Mouse (Mus musculus) cerebellum, adult 2 months (tissue): ENCODE data around the gene Ufc1. TPM values are rescaled to one million over a fixed set of nuclear protein-coding genes. Genes with fewer than 3 reads are reported as not detected.

Experiments
- DNase-seq, 2 experiments: peaks; one replicate each; pipeline ENCODE4 v3.0.0; 2021
- H3K27ac ChIP-seq: fragments of 200-500 bp; 2 replicates; pipeline ENCODE4 v1.5.1; 2012; ENCODE audit warnings: low read length, control low read depth, inconsistent platforms; ENCODE audit not compliant: insufficient read depth
- H3K27me3 ChIP-seq: fragments of 200-500 bp; 2 replicates; pipeline ENCODE4 v1.6.1; 2012; ENCODE audit warnings: inconsistent platforms, mild to moderate bottlenecking, low read length, moderate library complexity; ENCODE audit not compliant: control insufficient read depth, insufficient read depth
- H3K4me1 ChIP-seq: fragments of 200-500 bp; 2 replicates; pipeline ENCODE4 v1.6.1; 2011; ENCODE audit warnings: low read length; ENCODE audit not compliant: control insufficient read depth, insufficient read depth
- H3K4me3 ChIP-seq: fragments of 200-500 bp; replicated peaks from 2 replicates; pipeline ENCODE3; 2011; ENCODE audit warnings: mild to moderate bottlenecking, low read depth, low read length, control low read depth; ENCODE audit not compliant: insufficient read depth
- CTCF ChIP-seq: fragments of 200-500 bp; IDR thresholded peaks from 2 replicates; pipeline ENCODE4 v1.5.1; 2011; ENCODE audit warnings: low read depth, mild to moderate bottlenecking, control low read depth, low read length, moderate library complexity, borderline replicate concordance; ENCODE audit not compliant: insufficient read depth
- POLR2A ChIP-seq: fragments of 200-500 bp; IDR thresholded peaks from 2 replicates; pipeline ENCODE4 v1.6.1; 2011; ENCODE audit warnings: low read length, control low read depth, borderline replicate concordance; ENCODE audit not compliant: insufficient read depth
- WGBS: fragments of 180-500 bp; shearing (Covaris S2); methylation state at CpG from one replicate; pipeline ENCODE4 v1.1.7; 2018; 5-methylcytosine and 5-hydroxymethylcytosine counted together
- polyA plus RNA-seq: library from polyadenylated mRNA; depleted of rRNA; stranded (reverse); fragments of >200 nt; gene quantifications from 2 replicates; pipeline ENCODE4 v1.2.3, GENCODE M21; 2012; rRNA removed

Ufc1 gene
- polyA plus RNA-seq: 96.4 and 109 TPM in 2 replicates

DNA sequence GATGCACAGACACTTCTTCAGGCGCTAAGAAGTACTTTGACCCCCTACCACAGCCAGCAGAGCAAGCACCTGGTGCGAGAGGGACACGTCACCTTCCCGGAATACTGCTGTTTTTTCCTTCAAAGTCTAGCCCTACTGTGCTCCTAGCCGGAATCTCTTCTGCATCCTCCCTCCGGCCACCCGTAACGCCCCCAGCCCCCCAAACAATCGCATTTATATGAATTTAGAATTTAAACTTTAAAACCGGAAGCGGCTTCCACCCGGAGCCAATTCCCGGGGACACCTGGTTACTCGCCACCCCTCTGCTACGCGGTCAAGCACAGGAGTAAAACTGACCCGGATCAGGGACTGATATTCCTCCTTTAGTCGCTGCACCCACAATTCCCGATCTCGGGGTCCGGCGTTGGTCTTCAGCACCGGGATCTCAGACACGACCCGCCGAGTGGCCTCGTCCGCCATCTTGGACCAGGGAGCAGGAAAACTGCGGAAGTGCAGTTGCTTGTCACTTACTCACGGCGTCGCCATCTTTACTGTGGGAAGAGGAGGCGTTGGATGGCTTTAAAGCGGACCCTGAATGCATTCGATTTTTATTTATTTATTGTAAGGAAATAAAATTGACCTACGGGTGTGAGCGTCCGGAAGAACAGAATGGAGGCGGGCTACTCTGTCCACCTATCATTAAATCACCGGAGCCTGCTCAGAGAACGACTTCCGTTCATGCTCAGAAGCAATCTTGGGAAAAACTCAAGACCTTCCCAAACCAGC is at the start of gene Ufc1:
Gene Ufc1, minus strand, starts transcription at position 727 of the 765 bp plus-strand sequence.
- under 1% methylated on average over 42 of the region's 42 CpGs for WGBS
- no peak; the same call in 1 of the 2 replicates for TF ChIP-seq CTCF
- peak; percentile 33; the same call in 1 of the 2 replicates for TF ChIP-seq POLR2A
- peak; percentile 91 to 92 for DNase-seq
- Histone ChIP-seq H3K27me3 (no peaks in the 10 kb centered on the region), H3K4me3 (peak within 1 kb of the TSS; percentile 94), H3K4me1 (no peaks in the 10 kb centered on the region), H3K27ac (peak within 1 kb of the TSS; percentile 97)

DNA sequence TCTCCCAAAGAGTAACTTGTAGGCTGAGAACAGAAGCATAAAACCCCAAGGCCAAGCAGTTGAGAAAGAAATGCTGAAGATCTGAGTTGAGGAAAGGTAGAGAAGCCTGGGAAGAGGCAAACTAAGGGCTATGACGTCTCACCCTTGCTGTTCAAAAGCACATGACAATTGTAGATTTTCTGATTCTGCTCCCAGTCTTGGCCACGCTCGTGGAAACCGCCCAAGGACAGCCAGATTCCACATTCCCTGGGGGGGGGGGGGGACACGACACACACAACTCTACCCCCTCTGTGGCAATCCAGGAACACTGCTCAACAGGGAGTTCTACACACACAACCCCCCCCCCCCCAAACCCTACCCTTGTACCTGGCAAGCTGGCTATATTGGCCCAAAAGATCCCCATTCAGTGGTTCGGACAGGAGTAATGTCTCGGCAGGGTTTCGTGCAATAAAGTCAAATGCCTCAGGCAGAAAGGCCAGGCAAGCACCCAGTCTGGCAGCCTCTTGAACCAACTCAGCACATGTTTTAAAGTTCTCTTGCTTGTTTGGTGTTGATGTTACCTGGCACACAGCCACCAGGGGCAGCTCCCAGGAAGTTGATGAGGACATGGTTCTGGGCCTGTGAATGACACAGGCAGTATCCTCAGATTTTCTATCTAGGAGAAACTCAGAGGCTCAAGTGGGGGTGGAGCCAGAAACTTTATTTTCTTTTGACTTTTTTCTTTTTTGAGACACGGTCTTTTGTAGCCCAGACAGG is 49.3 kb upstream of the Ufc1 start:
- H3K27me3 ChIP-seq: no peaks in the 10 kb centered on the region
- peaks cover 4% of the 10 kb centered on the region; the same call in 1 of the 2 replicates for H3K4me1 ChIP-seq
- WGBS: 48% methylated on average over 9 of the region's 9 CpGs
- H3K27ac ChIP-seq: no peak overlapping the region
- no peak overlapping the region for H3K4me3 ChIP-seq
- peak; percentile 34 to 39 for DNase-seq
- TF ChIP-seq CTCF (no peak), POLR2A (no peak)

DNA sequence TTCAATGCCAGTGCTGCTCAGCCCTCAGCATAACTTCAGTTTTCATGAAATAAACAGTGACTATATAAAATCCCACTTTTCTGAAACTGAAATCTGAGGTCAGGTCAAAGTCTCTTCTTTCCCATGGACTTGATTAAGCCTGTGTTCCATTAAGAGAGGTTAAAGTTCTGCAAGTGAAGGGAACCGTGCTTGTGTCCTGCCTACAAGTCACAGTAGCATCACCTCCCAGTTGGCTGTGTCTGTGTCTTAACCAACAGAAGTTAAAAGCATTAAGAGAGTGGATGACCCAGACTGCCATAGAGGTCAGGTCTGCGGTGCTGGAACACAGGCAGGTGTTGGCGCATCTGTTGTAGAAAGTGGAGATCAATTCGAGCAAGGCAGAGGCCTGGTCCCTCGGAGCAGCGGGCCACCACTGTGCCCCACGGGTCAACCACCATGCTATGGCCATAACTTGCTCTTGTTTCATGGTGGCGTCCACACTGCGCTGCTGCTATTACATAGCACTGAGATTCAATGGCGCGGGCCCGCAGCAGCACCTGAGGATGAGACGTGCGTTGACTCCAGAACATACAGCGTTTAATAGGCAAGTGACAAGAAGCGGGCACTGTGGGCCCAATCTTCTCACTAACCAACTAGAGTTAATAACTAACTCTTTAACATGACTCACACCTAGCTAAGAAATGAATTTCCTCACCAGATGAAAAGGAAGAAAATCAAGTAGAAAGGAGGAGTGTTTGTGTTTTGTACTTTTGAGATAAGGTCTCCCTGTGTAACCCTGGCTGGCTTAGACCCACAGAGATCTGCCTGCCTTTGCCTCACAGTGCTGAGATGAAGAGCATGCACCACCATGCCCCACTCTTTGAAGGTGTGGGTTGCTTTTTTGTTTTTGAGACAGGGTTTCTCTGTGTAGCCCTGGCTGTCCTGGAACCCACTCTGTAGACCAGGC is 47.7 kb upstream of the Ufc1 start:
- TF ChIP-seq POLR2A: no peak
- no peak for TF ChIP-seq CTCF
- DNase-seq: no peak
- Histone ChIP-seq H3K27me3 (no peaks in the 10 kb centered on the region), H3K4me1 (no peaks in the 10 kb centered on the region), H3K4me3 (no peak overlapping the region), H3K27ac (no peak overlapping the region)
- whole genome bisulfite sequencing: 94% methylated on average over 16 of the region's 16 CpGs

DNA sequence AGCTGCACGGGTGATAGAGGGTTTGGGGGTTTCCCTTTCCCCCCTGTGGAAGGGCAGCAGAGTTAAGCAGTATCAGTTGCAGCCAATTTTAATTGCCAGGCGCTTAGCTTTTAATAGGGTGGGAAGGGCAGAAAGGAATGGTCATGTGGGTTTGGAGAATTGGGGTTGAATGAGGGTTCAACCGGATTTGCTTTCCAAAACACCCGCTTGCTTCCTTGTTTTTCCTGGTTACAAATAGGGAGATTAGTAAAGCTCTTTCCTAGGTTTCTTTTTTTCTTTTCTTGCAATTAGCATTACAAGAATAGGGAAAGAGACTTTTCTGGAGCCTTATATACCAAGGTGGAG is 35.4 kb upstream of the Ufc1 start:
- WGBS: 0% methylated on average over 4 of the region's 4 CpGs
- no peak for TF ChIP-seq CTCF
- no peak for TF ChIP-seq POLR2A
- H3K27me3 ChIP-seq: no peaks in the 10 kb centered on the region
- H3K4me1 ChIP-seq: peaks cover 15% of the 10 kb centered on the region
- peak overlapping the region; percentile 85 for H3K4me3 ChIP-seq
- H3K27ac ChIP-seq: peak overlapping the region; percentile 4; the same call in 1 of the 2 replicates
- no peak for DNase-seq

DNA sequence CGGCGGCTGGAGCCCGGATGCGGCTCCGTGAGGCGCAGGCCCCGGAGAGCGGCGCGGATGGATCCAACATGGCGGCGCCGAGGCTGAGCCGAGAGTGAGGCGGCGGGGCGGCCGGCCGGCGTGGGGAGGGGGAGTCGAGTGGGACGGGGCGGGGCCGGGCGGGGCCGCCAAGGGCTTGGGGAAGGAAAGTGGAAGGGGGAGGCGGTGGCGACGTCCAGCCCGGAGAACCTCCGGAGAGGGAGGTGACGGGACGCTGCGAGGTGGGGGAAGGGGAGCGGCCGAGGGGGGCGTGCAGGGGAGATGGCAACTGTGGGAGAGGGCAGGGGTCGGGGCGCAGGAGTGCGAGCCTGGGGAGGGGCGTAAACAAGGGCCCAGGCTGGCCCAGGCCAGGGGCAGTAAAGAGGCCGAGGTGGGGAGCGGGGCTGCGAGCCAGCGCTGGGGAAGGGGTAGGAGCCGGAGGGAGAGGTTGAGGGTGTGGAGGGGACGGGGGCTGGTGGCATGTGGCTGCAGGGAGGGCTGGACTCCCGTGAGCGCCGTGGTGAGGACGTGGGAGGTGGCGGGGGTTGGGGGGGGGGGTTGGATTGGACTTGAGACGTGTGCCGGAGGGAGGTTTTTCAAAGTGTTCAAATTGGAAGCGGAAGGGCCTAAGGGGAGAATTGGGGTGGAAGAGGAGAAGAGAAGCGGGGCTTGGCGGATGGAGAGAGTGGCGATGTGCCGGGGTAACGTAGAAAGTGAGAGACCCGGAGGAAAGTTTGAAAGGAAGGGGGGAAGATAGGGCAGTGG is 34.8 kb upstream of the Ufc1 start:
- 2% methylated on average over 51 of the region's 61 CpGs for WGBS
- Histone ChIP-seq H3K4me1 (peaks cover 15% of the 10 kb centered on the region), H3K4me3 (peak overlapping the region; percentile 85), H3K27ac (peak overlapping the region; percentile 97; the same call in 1 of the 2 replicates), H3K27me3 (no peaks in the 10 kb centered on the region)
- TF ChIP-seq POLR2A (no peak), CTCF (no peak)
- peak; percentile 30 to 56 for DNase-seq

DNA sequence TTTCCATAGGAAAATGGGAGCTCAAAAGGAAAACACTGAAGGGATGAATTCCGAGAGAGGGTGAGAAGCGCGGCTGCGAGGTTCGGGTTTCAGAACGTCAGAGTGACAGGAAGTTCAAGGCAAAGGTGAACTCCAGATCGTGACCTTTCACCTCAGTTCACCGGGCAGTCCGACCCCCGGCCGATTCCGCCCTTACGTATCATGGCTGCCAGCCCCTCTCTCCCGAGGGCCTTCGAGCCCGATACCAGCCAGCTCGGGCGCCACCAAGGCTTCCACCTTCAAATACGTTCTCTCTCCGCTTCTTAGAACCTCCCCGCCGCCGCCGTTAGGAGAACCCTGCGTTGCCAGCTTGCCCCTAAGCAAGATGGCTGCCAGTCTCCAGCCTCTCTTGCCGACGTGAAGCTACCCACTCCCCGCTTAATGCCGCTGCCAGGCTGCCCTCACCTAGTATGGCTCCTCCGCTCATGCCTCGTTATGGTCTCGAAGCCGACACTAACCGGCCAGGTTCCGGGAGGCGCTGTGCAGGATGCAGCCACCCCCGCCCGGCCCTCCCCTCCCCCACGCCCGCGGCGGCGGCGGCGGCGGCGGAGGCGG is 34.1 kb upstream of the Ufc1 start, which contains the start of gene Dedd:
Gene Dedd, plus strand, starts transcription at position 307 of the 594 bp plus-strand sequence.
- peak; percentile 62; the same call in 1 of the 2 replicates for TF ChIP-seq POLR2A
- TF ChIP-seq CTCF: no peak
- H3K4me1 ChIP-seq: peaks cover 15% of the 10 kb centered on the region
- no peaks in the 10 kb centered on the region for H3K27me3 ChIP-seq
- H3K27ac ChIP-seq: peak within 1 kb of the TSS; percentile 97
- WGBS: under 1% methylated on average over 48 of the region's 48 CpGs
- DNase-seq: peak; percentile 94 to 95
- peak within 1 kb of the TSS; percentile 85 for H3K4me3 ChIP-seq
